Mouse (Mus musculus) bone marrow, adult 2 months (tissue): Measurements from ENCODE around the gene Ifrd1.

Experiments
- CTCF ChIP-seq: fragments of 200-500 bp; IDR thresholded peaks from 2 replicates; pipeline ENCODE4 v1.5.1; 2011; ENCODE audit warnings: low read length, control low read depth; ENCODE audit not compliant: control insufficient read depth, insufficient read depth
- POLR2A ChIP-seq: fragments of 200-500 bp; IDR thresholded peaks from 2 replicates; pipeline ENCODE4 v1.6.1; 2011; ENCODE audit warnings: low read depth, mild to moderate bottlenecking, control low read depth, low read length, borderline replicate concordance; ENCODE audit not compliant: control insufficient read depth

GRCm38 (mm10) chr12:40256033-40256432, 7.7 kb upstream of the Ifrd1 start:
- TF ChIP-seq CTCF (no peak), POLR2A (no peak)
